Mouse (Mus musculus) ES-Bruce4 (cell line): ENCODE data around the gene Ppt1.

ENCODE experiments used
- CTCF ChIP-seq: IDR thresholded peaks from one replicate; pipeline ENCODE4 v1.8.1; 2011; ENCODE audit warnings: low read depth, low read length
- EP300 ChIP-seq: IDR thresholded peaks from 2 replicates; pipeline ENCODE4 v1.6.1; 2011; ENCODE audit warnings: low read depth, low read length; ENCODE audit not compliant: insufficient read depth
- POLR2A ChIP-seq: IDR thresholded peaks from one replicate; pipeline ENCODE4 v1.8.1; 2011; ENCODE audit warnings: low read length; ENCODE audit not compliant: insufficient read depth

DNA sequence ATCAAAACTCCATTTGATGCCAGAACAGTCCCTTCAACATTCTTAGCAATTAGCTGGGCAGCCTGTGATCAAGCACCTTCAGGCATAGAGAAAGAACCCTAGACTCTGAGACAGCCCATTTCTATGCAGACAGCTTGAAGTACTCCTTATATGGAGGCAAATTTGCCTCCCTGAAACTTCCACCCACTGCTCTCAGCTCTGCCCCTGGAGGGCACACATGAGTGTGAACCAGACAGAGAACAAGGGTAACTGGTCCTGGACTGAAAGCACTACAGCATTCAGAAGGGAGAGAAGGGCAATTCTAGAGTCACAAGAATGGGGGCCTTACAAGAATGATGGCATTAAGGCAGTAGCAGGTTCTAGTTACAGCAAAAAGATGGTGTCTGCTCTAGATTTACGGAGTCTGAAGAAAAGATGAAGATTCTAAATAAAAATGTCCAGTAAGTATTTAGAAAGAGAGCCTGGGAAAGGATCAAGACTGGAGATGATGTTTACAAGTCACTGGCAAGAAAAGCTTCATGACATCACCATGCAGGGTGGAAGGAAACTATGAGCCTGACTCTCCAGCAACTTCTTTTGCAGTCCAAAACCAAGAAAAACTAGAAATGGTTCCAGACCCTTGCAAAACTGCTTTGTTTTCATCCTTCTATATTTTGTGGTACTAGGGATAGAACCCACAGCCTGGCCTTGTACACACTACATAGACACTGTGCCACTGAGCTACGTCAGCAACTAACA is 42.5 kb downstream of the Ppt1 start:
- TF ChIP-seq POLR2A: no peak
- no peak for TF ChIP-seq CTCF
- TF ChIP-seq EP300: no peak
